Mouse (Mus musculus): Measurements from ENCODE around the gene Tmem212.
"Not testable (repeated sequence)": the region's sequence is repeated elsewhere in the genome, so short reads cannot be mapped to it uniquely, and the experiment has no call there.

The Tmem212 gene

GRCm38 (mm10) chr3:27896318-27896892 lies at the start of gene Tmem212:
TSS of gene Tmem212 (minus strand) at chr3:27896368.
- DNase-seq = no peak

GRCm38 (mm10) chr3:27945397-27945796 lies 49.2 kb upstream of the Tmem212 start:
- not testable (repeated sequence) for DNase-seq

- DNase-seq = peak; percentile 57
Measured at GRCm38 (mm10) chr3:27942991-27943390, 46.8 kb upstream of the Tmem212 start.

GRCm38 (mm10) chr3:27941634-27942033 lies 45.5 kb upstream of the Tmem212 start:
- no peak for DNase-seq

- peak; percentile 86 for DNase-seq
Measured at GRCm38 (mm10) chr3:27938381-27939323, 42.5 kb upstream of the Tmem212 start, which contains the start of gene Pld1. TSS of gene Pld1 (plus strand) at chr3:27938695.

- peak; percentile 8 for DNase-seq
Measured at GRCm38 (mm10) chr3:27937144-27938110, 41.3 kb upstream of the Tmem212 start.

- DNase-seq = no peak
Measured at GRCm38 (mm10) chr3:27936731-27937130, 40.6 kb upstream of the Tmem212 start.

GRCm38 (mm10) chr3:27935644-27936043 lies 39.5 kb upstream of the Tmem212 start:
- DNase-seq = no peak

GRCm38 (mm10) chr3:27932391-27932790 lies 36.2 kb upstream of the Tmem212 start:
- no peak for DNase-seq

GRCm38 (mm10) chr3:27929219-27929618 lies 33.1 kb upstream of the Tmem212 start:
- DNase-seq = no peak

GRCm38 (mm10) chr3:27924037-27924436 lies 27.9 kb upstream of the Tmem212 start:
- no peak for DNase-seq

- DNase-seq = no peak
Measured at GRCm38 (mm10) chr3:27921268-27922020, 25.3 kb upstream of the Tmem212 start.

- no peak for DNase-seq
Measured at GRCm38 (mm10) chr3:27918656-27919436, 22.7 kb upstream of the Tmem212 start.

- DNase-seq = no peak
Measured at GRCm38 (mm10) chr3:27909016-27909415, 12.8 kb upstream of the Tmem212 start.

GRCm38 (mm10) chr3:27908316-27908715 lies 12.1 kb upstream of the Tmem212 start:
- DNase-seq = no peak

- DNase-seq = no peak
Measured at GRCm38 (mm10) chr3:27907301-27907700, 11.1 kb upstream of the Tmem212 start.

GRCm38 (mm10) chr3:27906647-27907209 lies 10.6 kb upstream of the Tmem212 start:
- DNase-seq = no peak

GRCm38 (mm10) chr3:27904659-27905330 lies 8.6 kb upstream of the Tmem212 start:
- no peak for DNase-seq

GRCm38 (mm10) chr3:27901846-27902245 lies 5.7 kb upstream of the Tmem212 start:
- DNase-seq = no peak

GRCm38 (mm10) chr3:27899012-27899726 lies 3.0 kb upstream of the Tmem212 start:
- peak; percentile 49 for DNase-seq
